Mouse (Mus musculus): ENCODE data around the gene Hist1h4n. TPM values are rescaled to one million over a fixed set of nuclear protein-coding genes. Genes with fewer than 3 reads are reported as not detected.
"Not testable (repeated sequence)": the region's sequence is repeated elsewhere in the genome, so short reads cannot be mapped to it uniquely, and the experiment has no call there.

Hist1h4n gene
- polyA plus RNA-seq, 1 experiment from 2014 or later, result 7.5 TPM

DNA sequence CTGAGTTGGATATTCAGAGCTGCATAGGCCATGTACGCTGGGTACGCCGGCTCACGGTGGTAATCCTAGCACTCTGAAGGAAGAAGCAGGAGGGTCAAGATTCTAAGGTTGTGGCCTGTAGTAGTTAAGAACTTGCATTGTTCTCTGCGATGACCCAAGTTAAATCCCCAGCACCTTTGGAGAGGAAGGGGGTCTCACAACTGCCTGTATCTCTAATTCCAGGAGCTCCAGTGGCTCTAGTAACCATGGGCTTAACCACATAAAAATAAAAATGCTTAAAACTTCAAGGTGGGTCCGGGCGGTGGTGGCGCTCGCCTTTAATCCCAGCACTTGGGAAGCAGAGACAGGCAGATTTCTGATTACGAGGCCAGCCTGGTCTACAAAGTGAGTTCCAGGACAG lies 1.7 kb downstream of the Hist1h4n start:
- H3K4me1 ChIP-seq (replicated peaks), result no peaks in the 10 kb centered on the region
- H3K9me3 ChIP-seq, result no peaks in the 10 kb centered on the region
- 90% methylated on average over 10 of the region's 10 CpGs for WGBS
- H3K9ac ChIP-seq, result no peak overlapping the region
- no peak for ATAC-seq (ENCODE audit: low read depth)
- no peak overlapping the region for H3K4me3 ChIP-seq
- H3K27me3 ChIP-seq, result no peaks in the 10 kb centered on the region
- no peaks in the 10 kb centered on the region for H3K36me3 ChIP-seq
- H3K4me2 ChIP-seq, result no peak overlapping the region
- H3K27ac ChIP-seq (replicated peaks), result no peak overlapping the region

DNA sequence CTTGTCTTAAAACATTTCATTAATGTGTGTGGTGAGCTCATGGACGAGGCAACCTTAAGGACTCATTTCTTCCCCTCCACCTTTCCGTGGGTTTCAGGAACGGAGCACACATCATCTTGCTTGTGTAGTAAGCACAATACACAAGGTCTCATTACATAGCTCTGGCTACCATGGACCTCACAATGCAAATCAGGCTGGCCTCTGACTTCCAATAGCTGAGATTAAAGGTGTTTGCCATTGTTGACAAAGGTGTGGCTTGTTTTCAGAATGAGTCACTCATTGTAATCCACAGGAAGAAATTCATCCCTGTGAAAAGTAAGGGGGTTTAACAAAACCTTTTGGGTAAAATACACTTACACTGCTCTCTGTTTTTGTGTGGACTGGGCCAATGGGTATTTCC lies 3.5 kb downstream of the Hist1h4n start:
- Histone ChIP-seq H3K27me3 (no peaks in the 10 kb centered on the region), H3K4me3 (no peak overlapping the region), H3K36me3 (no peaks in the 10 kb centered on the region), H3K27ac (replicated peaks) (no peak overlapping the region), H3K9me3 (no peaks in the 10 kb centered on the region), H3K4me2 (no peak overlapping the region), H3K4me1 (replicated peaks) (no peaks in the 10 kb centered on the region), H3K9ac (no peak overlapping the region)
- no peak for ATAC-seq (ENCODE audit: low read depth)
- WGBS, result 81% methylated on average over 3 of the region's 3 CpGs

DNA sequence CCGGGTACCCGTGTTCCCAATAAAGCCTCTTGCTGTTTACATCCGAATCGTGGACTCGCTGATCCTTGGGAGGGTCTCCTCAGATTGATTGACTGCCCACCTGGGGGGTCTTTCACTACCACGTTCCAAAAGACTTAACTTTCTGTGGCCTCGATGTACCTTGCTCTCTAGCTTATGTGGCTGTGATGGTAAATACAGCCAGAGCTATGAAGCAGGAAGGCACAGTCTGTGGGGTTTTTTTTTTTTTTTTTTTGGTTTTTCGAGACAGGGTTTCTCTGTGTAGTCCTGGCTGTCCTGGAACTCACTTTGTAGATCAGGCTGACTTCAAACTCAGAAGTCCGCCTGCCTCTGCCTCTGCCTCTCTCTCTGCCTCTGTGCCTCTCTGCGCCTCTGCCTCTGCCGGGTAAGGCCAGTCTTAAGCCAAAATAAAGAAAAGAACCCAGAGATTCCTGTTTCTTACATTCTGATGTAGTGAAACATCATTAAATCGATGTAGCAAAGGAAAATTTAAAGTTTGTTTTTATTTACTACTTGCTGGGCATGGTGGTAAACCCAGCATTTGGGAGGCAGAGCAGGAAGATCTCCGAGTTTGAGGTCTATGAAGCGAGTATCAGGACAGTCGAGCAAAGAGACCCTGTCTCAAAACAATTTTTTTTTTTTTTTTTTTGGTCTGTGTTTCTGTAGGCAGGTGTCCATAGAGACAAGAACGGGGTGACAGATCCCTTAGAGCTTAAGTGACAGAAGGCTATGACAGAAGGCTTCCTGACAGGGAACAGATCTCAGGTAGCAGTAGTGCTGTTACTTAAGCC lies 11.7 kb downstream of the Hist1h4n start:
- H3K4me2 ChIP-seq; H3K36me3 ChIP-seq; ATAC-seq (ENCODE audit: low read depth); H3K9ac ChIP-seq; H3K9me3 ChIP-seq; H3K4me1 ChIP-seq (replicated peaks); H3K27me3 ChIP-seq; H3K4me3 ChIP-seq; H3K27ac ChIP-seq (replicated peaks): not testable (repeated sequence)
- 69% methylated on average over 5 of the region's 16 CpGs for WGBS

DNA sequence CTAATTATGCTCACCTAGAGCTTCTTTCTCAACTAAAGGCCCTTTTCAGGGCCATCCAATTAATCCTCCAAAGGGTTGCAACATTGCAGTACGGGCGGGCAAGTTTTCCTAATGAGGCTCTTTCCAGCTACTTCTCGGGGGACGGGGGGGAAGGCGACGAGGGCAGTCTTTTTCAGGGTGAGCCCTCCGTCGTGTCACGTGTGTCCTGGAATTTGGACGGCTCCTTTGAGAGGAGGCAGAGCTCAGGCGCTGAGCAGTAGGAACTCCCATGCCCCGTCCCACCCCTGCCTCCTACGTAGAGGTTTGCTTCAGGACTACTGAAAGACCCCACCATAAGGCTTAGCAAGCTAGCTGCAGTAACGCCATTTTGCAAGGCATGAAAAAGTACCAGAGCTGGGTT lies 19.9 kb downstream of the Hist1h4n start:
- not testable (repeated sequence) for H3K27ac ChIP-seq (replicated peaks); H3K27me3 ChIP-seq; ATAC-seq (ENCODE audit: low read depth); H3K9me3 ChIP-seq; H3K36me3 ChIP-seq; H3K9ac ChIP-seq; H3K4me1 ChIP-seq (replicated peaks)
- peak overlapping the region; percentile 21 for H3K4me3 ChIP-seq
- WGBS, result 1% methylated on average over 14 of the region's 14 CpGs
- H3K4me2 ChIP-seq, result peak overlapping the region; percentile 50

DNA sequence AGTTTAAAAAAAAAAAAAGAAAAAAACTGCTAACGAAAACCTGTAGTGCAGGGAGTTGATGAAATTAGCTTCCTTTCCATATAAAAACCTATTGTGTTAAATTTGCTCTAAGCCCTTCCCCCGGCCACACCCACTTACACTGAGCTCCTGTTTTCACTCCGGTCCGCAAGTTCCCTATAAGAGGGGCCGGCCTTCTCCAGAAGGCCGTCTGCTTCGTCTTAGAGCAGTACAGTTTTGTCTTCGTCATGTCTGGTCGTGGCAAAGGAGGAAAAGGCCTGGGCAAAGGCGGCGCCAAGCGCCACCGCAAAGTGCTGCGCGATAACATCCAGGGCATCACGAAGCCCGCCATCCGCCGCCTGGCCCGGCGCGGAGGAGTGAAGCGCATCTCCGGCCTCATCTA lies 20.5 kb downstream of the Hist1h4n start, which contains the start of gene Hist1h4m:
Hist1h4m (plus strand) TSS at position 208 of the 400 bp plus-strand sequence.
- H3K9me3 ChIP-seq; H3K4me1 ChIP-seq (replicated peaks); H3K36me3 ChIP-seq; H3K9ac ChIP-seq; H3K27me3 ChIP-seq; H3K27ac ChIP-seq (replicated peaks): not testable (repeated sequence)
- Histone ChIP-seq H3K4me3 (peak within 1 kb of the TSS; percentile 21), H3K4me2 (peak within 1 kb of the TSS; percentile 50)
- peak; percentile 34; the same call in 1 of the 2 replicates for ATAC-seq (ENCODE audit: low read depth)
- WGBS, result no CpG with 5 or more reads among the region's 24 CpGs

DNA sequence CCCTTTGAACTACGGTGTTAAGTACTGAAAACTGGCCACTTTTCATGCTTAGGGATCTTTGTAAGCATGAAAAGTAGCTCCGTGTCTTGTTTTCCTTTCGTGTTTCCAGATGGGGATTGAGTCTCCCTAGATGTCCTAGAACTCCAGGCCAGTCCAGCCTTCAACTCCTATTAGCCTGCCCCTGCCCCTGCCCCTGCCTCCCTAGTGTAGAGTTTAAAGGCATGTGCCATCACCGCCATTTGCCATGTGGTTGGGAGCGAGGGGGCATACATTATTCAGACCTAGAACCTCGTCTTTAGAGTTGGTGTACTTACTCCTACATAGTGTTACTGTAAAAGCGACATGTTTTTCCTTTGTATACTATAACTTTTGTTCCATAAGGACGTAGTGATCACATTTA lies 20.9 kb downstream of the Hist1h4n start:
- not testable (repeated sequence) for H3K27me3 ChIP-seq; H3K27ac ChIP-seq (replicated peaks); H3K4me2 ChIP-seq; H3K4me1 ChIP-seq (replicated peaks); H3K36me3 ChIP-seq; H3K4me3 ChIP-seq; H3K9ac ChIP-seq; H3K9me3 ChIP-seq
- peak; percentile 18 for ATAC-seq (ENCODE audit: low read depth)
- no CpG with 5 or more reads among the region's 8 CpGs for WGBS

DNA sequence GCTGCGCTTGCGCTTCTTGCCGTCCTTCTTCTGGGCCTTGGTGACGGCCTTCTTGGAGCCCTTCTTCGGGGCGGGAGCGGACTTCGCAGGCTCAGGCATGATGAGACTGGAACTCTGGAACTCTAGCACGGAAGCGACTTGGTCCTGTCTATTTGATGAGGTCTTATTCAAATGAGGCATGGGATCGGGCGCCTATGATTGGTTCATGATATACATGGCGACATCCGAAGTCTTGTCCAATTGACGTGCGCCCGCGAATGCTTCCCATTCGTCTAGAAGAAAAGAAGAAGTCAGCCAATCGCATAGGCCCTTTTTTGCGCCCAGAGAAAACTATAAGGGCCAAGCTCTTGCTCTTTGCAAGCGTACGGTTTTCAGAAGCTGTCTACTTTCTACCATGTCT lies 21.9 kb downstream of the Hist1h4n start, which contains the start of the genes Hist1h2bq and Hist1h2ao:
Hist1h2bq (minus strand) TSS at position 125 of the 400 bp plus-strand sequence.
Hist1h2ao (plus strand) TSS at position 393 of the 400 bp plus-strand sequence.
- WGBS, result no CpG with 5 or more reads among the region's 23 CpGs
- not testable (repeated sequence) for H3K4me2 ChIP-seq; H3K27ac ChIP-seq (replicated peaks); H3K4me3 ChIP-seq; H3K9ac ChIP-seq; H3K36me3 ChIP-seq; H3K9me3 ChIP-seq; H3K27me3 ChIP-seq; H3K4me1 ChIP-seq (replicated peaks)
- peak; percentile 98 for ATAC-seq (ENCODE audit: low read depth)

DNA sequence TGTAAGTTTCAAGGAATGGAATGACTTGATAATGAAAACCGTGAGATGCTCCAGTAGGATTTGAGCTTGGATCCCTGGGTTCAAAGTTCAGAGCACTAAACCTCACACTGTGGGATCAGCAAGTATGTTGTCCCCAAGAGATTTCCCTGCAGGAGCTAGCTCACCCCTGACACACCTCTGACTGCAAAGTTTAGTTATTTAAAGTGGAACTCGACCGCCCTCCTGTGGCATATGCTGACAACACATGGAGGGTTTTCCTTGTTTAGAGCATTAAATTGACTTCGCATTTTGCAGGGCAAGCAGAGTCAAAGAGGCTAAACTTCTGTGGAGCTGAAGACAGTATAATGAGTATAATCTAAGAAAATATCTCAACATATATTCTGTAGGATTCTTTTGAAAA lies 28.9 kb downstream of the Hist1h4n start:
- not testable (repeated sequence) for H3K9me3 ChIP-seq; H3K27ac ChIP-seq (replicated peaks); H3K36me3 ChIP-seq; H3K4me3 ChIP-seq; H3K9ac ChIP-seq; H3K27me3 ChIP-seq; H3K4me2 ChIP-seq; H3K4me1 ChIP-seq (replicated peaks)
- peak; percentile 69 for ATAC-seq (ENCODE audit: low read depth)
- WGBS, result no CpG with 5 or more reads among the region's 4 CpGs

DNA sequence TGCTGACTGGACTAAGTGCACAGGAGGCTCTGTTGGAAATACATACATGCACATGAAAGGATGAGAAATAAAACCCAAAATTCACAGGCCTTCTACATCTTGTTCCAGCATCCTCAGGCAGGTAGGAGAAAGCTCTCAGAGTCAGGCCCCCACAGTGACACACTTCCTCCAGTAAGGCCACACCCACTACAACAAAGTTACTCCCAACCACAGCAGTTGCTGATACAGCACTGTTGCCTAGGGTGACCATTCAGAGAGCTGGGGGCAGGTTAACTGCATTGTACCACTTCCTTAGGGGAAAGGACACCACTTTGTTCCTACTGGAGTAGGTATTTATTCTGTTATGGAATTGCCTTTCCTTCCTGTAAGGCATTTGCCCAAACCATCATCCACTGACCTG lies 34.8 kb downstream of the Hist1h4n start:
- not testable (repeated sequence) for H3K9ac ChIP-seq; H3K27ac ChIP-seq (replicated peaks); H3K9me3 ChIP-seq; ATAC-seq (ENCODE audit: low read depth); H3K4me2 ChIP-seq; H3K4me3 ChIP-seq; H3K27me3 ChIP-seq; H3K36me3 ChIP-seq; H3K4me1 ChIP-seq (replicated peaks)

DNA sequence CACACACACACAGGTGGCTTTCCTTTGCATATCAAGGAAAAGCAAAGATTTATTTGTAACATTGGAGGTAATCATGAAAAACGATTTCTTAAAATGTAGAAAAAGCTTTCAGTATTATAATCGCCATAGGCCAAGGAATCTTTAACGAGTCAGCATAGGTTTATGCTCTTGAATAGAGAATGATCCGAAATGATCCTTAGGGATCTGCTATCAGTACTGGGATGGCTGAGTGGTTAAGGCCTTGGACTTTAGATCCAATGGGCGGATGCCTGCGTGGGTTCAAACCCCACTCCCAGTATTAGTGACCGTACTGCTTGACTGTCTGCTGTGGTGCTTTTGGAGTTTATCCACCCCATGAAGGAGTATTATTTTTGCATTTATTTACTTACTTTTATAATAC lies 36.4 kb downstream of the Hist1h4n start:
- Histone ChIP-seq H3K4me3 (no peak overlapping the region), H3K27me3 (no peaks in the 10 kb centered on the region), H3K9ac (no peak overlapping the region), H3K36me3 (no peaks in the 10 kb centered on the region), H3K9me3 (no peaks in the 10 kb centered on the region), H3K4me2 (no peak overlapping the region), H3K27ac (replicated peaks) (no peak overlapping the region), H3K4me1 (replicated peaks) (peaks cover 5% of the 10 kb centered on the region)
- no peak for ATAC-seq (ENCODE audit: low read depth)
- 92% methylated on average over 7 of the region's 7 CpGs for WGBS

DNA sequence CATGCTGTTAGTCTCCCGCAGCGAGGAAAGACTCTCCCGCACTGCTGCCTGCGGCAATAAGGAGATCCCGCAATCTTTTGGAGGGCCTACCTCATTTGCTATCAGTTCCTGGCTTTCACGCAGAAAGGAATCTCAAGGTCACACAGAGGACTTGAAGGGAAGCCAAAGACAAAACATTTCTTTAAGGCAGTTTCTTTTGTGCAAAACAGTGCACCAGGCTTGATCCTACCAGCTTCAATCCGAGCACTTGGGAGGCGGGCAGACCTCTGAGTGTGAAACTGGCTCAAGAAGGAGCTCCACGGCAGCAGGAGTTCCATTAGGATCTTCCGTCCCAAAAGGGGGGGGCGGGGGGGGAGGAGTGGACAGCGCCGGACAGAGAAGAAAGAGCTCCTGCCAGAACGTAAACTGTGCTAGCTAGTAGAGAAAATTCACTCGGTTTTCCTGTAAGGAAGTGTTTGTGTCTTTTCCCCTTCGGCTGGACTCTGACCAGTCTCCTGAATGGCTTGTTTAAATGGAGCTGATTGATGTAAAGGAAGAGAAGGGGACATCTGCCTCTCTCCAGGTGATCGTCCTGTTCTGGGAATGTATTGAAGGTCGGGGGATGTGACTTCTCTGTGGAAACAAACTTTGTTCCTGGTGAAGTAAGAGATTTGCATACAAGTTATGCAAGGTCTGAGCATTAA lies 41.3 kb downstream of the Hist1h4n start:
- Histone ChIP-seq H3K4me2 (peak overlapping the region; percentile 46), H3K27me3 (no peaks in the 10 kb centered on the region), H3K9ac (peak overlapping the region; percentile 57), H3K9me3 (no peaks in the 10 kb centered on the region), H3K27ac (replicated peaks) (no peak overlapping the region), H3K36me3 (no peaks in the 10 kb centered on the region), H3K4me1 (replicated peaks) (peaks cover 25% of the 10 kb centered on the region), H3K4me3 (peak overlapping the region; percentile 14; the same call in 1 of the 2 replicates)
- no peak for ATAC-seq (ENCODE audit: low read depth)
- 6% methylated on average over 18 of the region's 18 CpGs for WGBS

DNA sequence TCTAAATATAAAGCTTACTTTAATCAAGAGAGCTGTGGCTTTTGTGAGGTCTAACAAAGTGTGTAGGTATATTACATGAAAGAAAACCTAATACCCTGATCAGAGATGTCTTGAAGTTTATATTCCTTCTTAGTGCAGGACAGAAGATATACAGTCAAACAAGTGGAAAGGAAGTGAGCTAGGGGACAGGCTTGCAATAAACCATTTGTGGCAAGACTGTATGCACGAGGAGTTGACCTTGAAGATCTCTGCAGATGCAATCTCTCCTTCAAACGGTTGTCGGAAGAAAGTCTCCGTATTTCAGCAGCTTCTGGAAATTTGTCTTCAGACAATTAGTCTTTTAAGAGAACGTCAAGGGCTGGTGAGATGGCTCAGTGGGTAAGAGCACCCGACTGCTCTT lies 42.1 kb downstream of the Hist1h4n start:
- Histone ChIP-seq H3K4me1 (replicated peaks) (peaks cover 27% of the 10 kb centered on the region), H3K9ac (no peak overlapping the region), H3K4me2 (no peak overlapping the region), H3K27ac (replicated peaks) (no peak overlapping the region), H3K4me3 (no peak overlapping the region), H3K9me3 (no peaks in the 10 kb centered on the region), H3K36me3 (no peaks in the 10 kb centered on the region), H3K27me3 (no peaks in the 10 kb centered on the region)
- WGBS, result 54% methylated on average over 6 of the region's 6 CpGs
- ATAC-seq (ENCODE audit: low read depth), result no peak
